Mouse (Mus musculus) MEL (cell line): ENCODE data around the gene Casp6. TPM values are rescaled to one million over a fixed set of nuclear protein-coding genes. Genes with fewer than 3 reads are reported as not detected.

ENCODE experiments used
- DNase-seq: peaks from one replicate; pipeline ENCODE4 v3.0.0; 2011; ENCODE audit warnings: low read depth, low spot score
- H3K27ac ChIP-seq: 2 replicates; pipeline ENCODE4 v1.5.1; 2012; ENCODE audit warnings: low read depth, mild to moderate bottlenecking, control low read depth, low read length, moderate library complexity; ENCODE audit not compliant: control insufficient read depth
- H3K27me3 ChIP-seq, 2 experiments: fragments of 150-350 bp in 1 of 2; sonication (generic) in 1 of 2; 2 replicates each; pipeline ENCODE4 v1.6.1; 2012; ENCODE audit warnings: low read length in 2 of 2, mild to moderate bottlenecking in 2 of 2, improper control_type of control experiment in 1 of 2, moderate library complexity in 1 of 2; ENCODE audit not compliant: insufficient read depth in 2 of 2, control insufficient read depth in 1 of 2
- H3K36me3 ChIP-seq, 2 experiments: 2 replicates each; pipeline ENCODE4 v1.6.1; 2012 to 2014; ENCODE audit warnings: low read length in 2 of 2, improper control_type of control experiment in 1 of 2, inconsistent platforms in 1 of 2, mild to moderate bottlenecking in 1 of 2; ENCODE audit not compliant: insufficient read depth in 2 of 2, control insufficient read depth in 1 of 2
- H3K4me1 ChIP-seq, 2 experiments: fragments of 150-350 bp in 1 of 2; sonication (generic) in 1 of 2; 2 replicates each; pipeline ENCODE4 v1.6.1; 2012; ENCODE audit warnings: low read length in 2 of 2, improper control_type of control experiment in 1 of 2, mild to moderate bottlenecking in 1 of 2; ENCODE audit not compliant: insufficient read depth in 2 of 2, control insufficient read depth in 1 of 2
- H3K4me3 ChIP-seq, 2 experiments: fragments of 150-350 bp in 1 of 2; sonication (generic) in 1 of 2; 2 replicates each; pipeline ENCODE4 v1.5.1; 2012; ENCODE audit warnings: low read depth in 2 of 2, low read length in 2 of 2, mild to moderate bottlenecking in 2 of 2, moderate library complexity in 2 of 2, control low read depth in 1 of 2, improper control_type of control experiment in 1 of 2; ENCODE audit not compliant: control insufficient read depth in 1 of 2, insufficient read depth in 1 of 2
- H3K79me2 ChIP-seq: 2 replicates; pipeline ENCODE4 v1.6.1; 2012; ENCODE audit warnings: mild to moderate bottlenecking, low read length, moderate library complexity; ENCODE audit not compliant: control insufficient read depth, poor library complexity, insufficient read depth
- H3K9ac ChIP-seq: 2 replicates; pipeline ENCODE4 v1.6.1; 2012; ENCODE audit warnings: low read depth, mild to moderate bottlenecking, control low read depth, low read length, moderate library complexity; ENCODE audit not compliant: control insufficient read depth, poor library complexity, severe bottlenecking
- H3K9me3 ChIP-seq: fragments of 150-350 bp; sonication (generic); replicated peaks from 2 replicates; pipeline ENCODE4 v1.6.1; 2012; ENCODE audit warnings: mild to moderate bottlenecking, low read length, improper control_type of control experiment, moderate library complexity; ENCODE audit not compliant: insufficient read depth
- BHLHE40 ChIP-seq: IDR thresholded peaks from 2 replicates; pipeline ENCODE4 v1.6.1; 2012; ENCODE audit warnings: low read depth, mild to moderate bottlenecking, inconsistent platforms, low read length, improper control_type of control experiment, borderline replicate concordance
- CHD1 ChIP-seq: IDR thresholded peaks from 2 replicates; pipeline ENCODE4 v1.6.1; 2012; ENCODE audit warnings: low read depth, mild to moderate bottlenecking, inconsistent platforms, low read length, improper control_type of control experiment
- EP300 ChIP-seq, 2 experiments: IDR thresholded peaks; 2 replicates each; pipeline ENCODE4 v1.6.1; 2011; ENCODE audit warnings: improper control_type of control experiment in 2 of 2, low read length in 2 of 2, low read depth in 1 of 2, mild to moderate bottlenecking in 1 of 2
- GABPA ChIP-seq: IDR thresholded peaks from 2 replicates; pipeline ENCODE4 v1.6.1; 2012; ENCODE audit warnings: low read depth, mild to moderate bottlenecking, inconsistent platforms, low read length, improper control_type of control experiment, moderate library complexity
- GATA1 ChIP-seq: IDR thresholded peaks from 2 replicates; pipeline ENCODE4 v1.6.1; 2011; ENCODE audit warnings: low read depth, low read length, improper control_type of control experiment
- HCFC1 ChIP-seq: IDR thresholded peaks from 2 replicates; pipeline ENCODE4 v1.6.1; 2012; ENCODE audit warnings: low read depth, mild to moderate bottlenecking, inconsistent platforms, low read length, improper control_type of control experiment, moderate library complexity
- KAT2A ChIP-seq: conservative IDR thresholded peaks from 2 replicates; pipeline ENCODE4 v1.6.1; 2012; ENCODE audit warnings: low read depth, low read length, improper control_type of control experiment, inconsistent platforms
- MAX ChIP-seq: IDR thresholded peaks from 2 replicates; pipeline ENCODE4 v1.6.1; 2011; ENCODE audit warnings: low read length, improper control_type of control experiment
- MEF2A ChIP-seq: IDR thresholded peaks from 2 replicates; pipeline ENCODE4 v1.6.1; 2014; ENCODE audit warnings: low read depth, mild to moderate bottlenecking, inconsistent platforms, low read length, improper control_type of control experiment; ENCODE audit not compliant: poor library complexity, insufficient replicate concordance, severe bottlenecking; ENCODE audit errors: extremely low read depth
- MYC ChIP-seq: IDR thresholded peaks from 2 replicates; pipeline ENCODE4 v1.6.1; 2011; ENCODE audit warnings: low read depth, mild to moderate bottlenecking, low read length, improper control_type of control experiment, moderate library complexity
- NRF1 ChIP-seq: IDR thresholded peaks from 2 replicates; pipeline ENCODE4 v1.6.1; 2014; ENCODE audit warnings: low read depth, mild to moderate bottlenecking, inconsistent platforms, low read length, improper control_type of control experiment, moderate library complexity; ENCODE audit not compliant: poor library complexity, insufficient read depth, severe bottlenecking
- POLR2AphosphoS5 ChIP-seq: IDR thresholded peaks from 2 replicates; pipeline ENCODE4 v1.6.1; 2012; ENCODE audit warnings: low read depth, borderline replicate concordance, mild to moderate bottlenecking, inconsistent platforms, low read length, moderate library complexity, mixed read lengths
- SMC3 ChIP-seq: IDR thresholded peaks from 2 replicates; pipeline ENCODE4 v1.6.1; 2011; ENCODE audit warnings: low read depth, low read length, improper control_type of control experiment
- TAL1 ChIP-seq: IDR thresholded peaks from 2 replicates; pipeline ENCODE4 v1.6.1; 2012; ENCODE audit warnings: mild to moderate bottlenecking, inconsistent platforms, low read length, moderate library complexity, mixed read lengths
- TBP ChIP-seq: IDR thresholded peaks from 2 replicates; pipeline ENCODE4 v1.8.0; 2011; ENCODE audit warnings: low read depth, low read length, improper control_type of control experiment
- TCF12 ChIP-seq: IDR thresholded peaks from 2 replicates; pipeline ENCODE4 v1.6.1; 2014; ENCODE audit warnings: low read depth, mild to moderate bottlenecking, inconsistent platforms, low read length, improper control_type of control experiment, moderate library complexity
- USF1 ChIP-seq: IDR thresholded peaks from 2 replicates; pipeline ENCODE4 v1.6.1; 2014; ENCODE audit warnings: low read depth, mild to moderate bottlenecking, inconsistent platforms, low read length, improper control_type of control experiment, moderate library complexity
- ZKSCAN1 ChIP-seq: IDR thresholded peaks from 2 replicates; pipeline ENCODE4 v1.6.1; 2012; ENCODE audit warnings: low read depth, mild to moderate bottlenecking, inconsistent platforms, low read length, improper control_type of control experiment, moderate library complexity
- ZNF384 ChIP-seq: IDR thresholded peaks from 2 replicates; pipeline ENCODE4 v1.6.1; 2012; ENCODE audit warnings: low read depth, mild to moderate bottlenecking, inconsistent platforms, low read length, improper control_type of control experiment
- polyA plus RNA-seq, 2 experiments: library from polyadenylated mRNA; stranded (reverse) in 1 of 2; unstranded in 1 of 2; fragments of >175 nt in 1 of 2; fragments of >200 nt in 1 of 2; gene quantifications; 2 replicates each; pipeline versions ENCODE4 v1.2.1 to v1.2.4; 2012; ENCODE audit warnings: low replicate concordance in 2 of 2, low read depth in 1 of 2; ENCODE audit not compliant: insufficient read length in 2 of 2, insufficient read depth in 1 of 2, missing spikeins in 1 of 2
- total RNA-seq: library from RNA; depleted of rRNA; stranded (reverse); fragments of 300-350 nt; gene quantifications from 2 replicates; pipeline ENCODE4 v1.2.3, GENCODE M21; 2012

Gene Casp6
- total and polyA plus RNA-seq, 3 experiments = 8.7 to 34.2 TPM; not detected in 1

- TF ChIP-seq MEF2A (no peak), ZNF384 (no peak), POLR2AphosphoS5 (no peak)
Measured at GRCm38 (mm10) chr3:129946217-129946914, 45.1 kb downstream of the Casp6 start (continued).

GRCm38 (mm10) chr3:129948359-129948758 lies 47.1 kb downstream of the Casp6 start:
- Histone ChIP-seq H3K9me3 (no peaks in the 10 kb centered on the region), H3K27me3 (0 out of 4 replicates have a peak, but pooled peaks cover 0 to 1% of the 10 kb centered on the region in 2 experiments), H3K79me2 (no peaks in the 10 kb centered on the region), H3K4me1 (peaks cover 4 to 12% of the 10 kb centered on the region in 2 experiments; a peak in 2 of 4 replicates), H3K9ac (no peak overlapping the region), H3K36me3 (peaks cover 0 to 9% of the 10 kb centered on the region in 2 experiments; a peak in 2 of 4 replicates), H3K27ac (no peak overlapping the region), H3K4me3 (no peak overlapping the region)
- peak; percentile 17 for DNase-seq
- TF ChIP-seq TAL1 = no peak
- no peak for TF ChIP-seq NRF1
- no peak for TF ChIP-seq SMC3

- Histone ChIP-seq H3K36me3 (peaks cover 0 to 5% of the 10 kb centered on the region in 2 experiments; a peak in 2 of 4 replicates), H3K27ac (no peak overlapping the region), H3K9ac (no peak overlapping the region), H3K4me3 (no peak overlapping the region), H3K27me3 (0 out of 4 replicates have a peak, but pooled peaks cover 0 to 1% of the 10 kb centered on the region in 2 experiments), H3K4me1 (peaks cover 4 to 12% of the 10 kb centered on the region in 2 experiments; a peak in 2 of 4 replicates), H3K79me2 (no peaks in the 10 kb centered on the region), H3K9me3 (no peaks in the 10 kb centered on the region)
- TF ChIP-seq GATA1 = no peak
- no peak for TF ChIP-seq ZKSCAN1
- no peak for TF ChIP-seq EP300 (IDR thresholded peaks at IDR 0.05; ENCODE audit: low read depth in 1 of 2, low read length in 2 of 2)
- TF ChIP-seq MYC = no peak
- TF ChIP-seq BHLHE40 = no peak
- no peak for TF ChIP-seq TCF12
- TF ChIP-seq GABPA = no peak
- TF ChIP-seq USF1 = peak; percentile 74
- TF ChIP-seq CHD1 = no peak
- TF ChIP-seq TBP = no peak
- 0 out of 2 replicates have a peak, but pooled peaks have one; percentile 17 for TF ChIP-seq MAX
- no peak for TF ChIP-seq KAT2A
- TF ChIP-seq POLR2AphosphoS5 = no peak
- TF ChIP-seq HCFC1 = peak; percentile 60
- DNase-seq = peak; percentile 9
Measured at GRCm38 (mm10) chr3:129949158-129949773, 48.0 kb downstream of the Casp6 start.
